23 mouse cellular contexts compared by ENCODE assay signal in genomic region chr4:26069452-26069851, GRCm38 (mm10).
DNase-seq lines count a peak whose midpoint lies in the region; ATAC-seq lines count a peak whose summit lies in the region.
"Had no signal": no experiment of that assay in that cellular context is flagged by ENCODE, and none has a peak within 500 bp of the region (broad histone marks: within the 10 kb centered on the region; RNA-seq: fewer than 3 reads in every experiment).

No protein-coding gene starts in this region.

- peak; percentile 30 to 37 for DNase-seq in frontal cortex, adult 2 months (ENCODE audit: extremely low spot score in 1 of 2, low spot score in 1 of 2)
- DNase-seq in frontal cortex, postnatal 14 days (ENCODE audit: low spot score in 2 of 2): no peak
- DNase-seq in right cerebral cortex, adult 18-20 months: peak; percentile 20
- DNase-seq in right cerebral cortex, postnatal 25 days: no peak
- DNase-seq in left cerebral cortex, postnatal 14 days (ENCODE audit: low spot score in 2 of 2): peak; percentile 12
- DNase-seq in limb, embryonic 10.5 days (ENCODE audit: low spot score): no peak
- DNase-seq in hindbrain, embryonic 11.5 days (ENCODE audit: low spot score): no peak
- DNase-seq: adrenal gland, postnatal 14 days; cerebellum, adult 2 months; cerebellum, postnatal 14 days; embryo, embryonic 11 days; gastrocnemius, adult 2 months; gastrocnemius, postnatal 25 days had no signal

- no peak overlapping the region for H3K9ac ChIP-seq in hindbrain, embryonic 11.5 days (ENCODE audit: low read depth, low read length)
- H3K9ac ChIP-seq: embryonic facial prominence, embryonic 15.5 days; heart, embryonic 12.5 days; hindbrain, embryonic 15.5 days had no signal

- no peaks in the 10 kb centered on the region for H3K4me1 ChIP-seq in limb, embryonic 10.5 days
- H3K4me1 ChIP-seq in hindbrain, embryonic 11.5 days (replicated peaks; ENCODE audit: control insufficient read depth, insufficient read depth, low read length): no peaks in the 10 kb centered on the region
- H3K4me1 ChIP-seq: embryonic facial prominence, embryonic 15.5 days; forebrain, embryonic 10.5 days; heart, embryonic 12.5 days; hindbrain, embryonic 10.5 days; hindbrain, embryonic 15.5 days had no signal

- H3K27me3 ChIP-seq in limb, embryonic 10.5 days (ENCODE audit: low read depth, poor library complexity, severe bottlenecking): no peaks in the 10 kb centered on the region
- no peaks in the 10 kb centered on the region for H3K27me3 ChIP-seq in hindbrain, embryonic 11.5 days (ENCODE audit: control insufficient read depth, insufficient read depth, low read length)
- H3K27me3 ChIP-seq: CH12.LX; embryonic facial prominence, embryonic 15.5 days; heart, embryonic 12.5 days; hindbrain, embryonic 15.5 days; Patski had no signal

- WGBS in limb, embryonic 10.5 days: 94% methylated on average over 2 of the region's 2 CpGs
- WGBS in hindbrain, embryonic 11.5 days: 97% methylated on average over 2 of the region's 2 CpGs

- intact Hi-C loops in left cerebral cortex, postnatal 14 days (cut with DNase I): no loop called here

- H3K36me3 ChIP-seq in limb, embryonic 10.5 days: no peaks in the 10 kb centered on the region
- no peaks in the 10 kb centered on the region for H3K36me3 ChIP-seq in hindbrain, embryonic 11.5 days (ENCODE audit: control insufficient read depth, insufficient read depth, low read length)
- H3K36me3 ChIP-seq: embryonic facial prominence, embryonic 15.5 days; forebrain, embryonic 10.5 days; heart, embryonic 12.5 days; hindbrain, embryonic 10.5 days; hindbrain, embryonic 15.5 days had no signal

- no peak overlapping the region for H3K27ac ChIP-seq in limb, embryonic 10.5 days
- H3K27ac ChIP-seq in hindbrain, embryonic 11.5 days (ENCODE audit: low read depth, low read length): no peak overlapping the region
- H3K27ac ChIP-seq: embryonic facial prominence, embryonic 15.5 days; forebrain, embryonic 10.5 days; gastrocnemius, adult 2 months; hindbrain, embryonic 10.5 days; hindbrain, embryonic 15.5 days had no signal

- no peak overlapping the region for H3K4me2 ChIP-seq in hindbrain, embryonic 11.5 days (replicated peaks; ENCODE audit: low read depth, low read length)
- H3K4me2 ChIP-seq: embryonic facial prominence, embryonic 15.5 days; heart, embryonic 12.5 days; hindbrain, embryonic 15.5 days had no signal

- H3K9me3 ChIP-seq in limb, embryonic 10.5 days (replicated peaks): no peaks in the 10 kb centered on the region
- no peaks in the 10 kb centered on the region for H3K9me3 ChIP-seq in hindbrain, embryonic 11.5 days (ENCODE audit: control insufficient read depth, low read length)
- H3K9me3 ChIP-seq: embryonic facial prominence, embryonic 15.5 days; hindbrain, embryonic 10.5 days; hindbrain, embryonic 15.5 days had no signal

- ATAC-seq in hindbrain, embryonic 11.5 days (ENCODE audit: low FRiP score): no peak
- ATAC-seq: activated CD4-positive, CD25-positive, alpha-beta regulatory T cell, adult 4 months; forebrain, embryonic 14.5 days; Patski had no signal

- H3K4me3 ChIP-seq in limb, embryonic 10.5 days: no peak overlapping the region
- H3K4me3 ChIP-seq in hindbrain, embryonic 11.5 days (ENCODE audit: low read depth, low read length): no peak overlapping the region
- H3K4me3 ChIP-seq: embryonic facial prominence, embryonic 15.5 days; erythroblast, embryonic 14.5 days; forebrain, embryonic 10.5 days; gastrocnemius, adult 2 months; heart, embryonic 12.5 days; hindbrain, embryonic 10.5 days; hindbrain, embryonic 15.5 days had no signal

Comparison
In these comparisons a context has a peak if more than half of its experiments do, and no peak if none do; other contexts are left out.
1. DNase-seq: peak in frontal cortex, adult 2 months (2 of 2), right cerebral cortex, adult 18-20 months (single experiment) and left cerebral cortex, postnatal 14 days (2 of 2); none in frontal cortex, postnatal 14 days (0 of 2), right cerebral cortex, postnatal 25 days (single experiment), limb, embryonic 10.5 days (single experiment) and hindbrain, embryonic 11.5 days (single experiment).